Mouse (Mus musculus): ENCODE results near the gene Dcaf5. TPM values are rescaled to one million over a fixed set of nuclear protein-coding genes. Genes with fewer than 3 reads are reported as not detected.

Dcaf5 gene
- polyA plus RNA-seq, 1 experiment from 2014 or later = 5.1 TPM

- 44% methylated on average over 6 of the region's 6 CpGs for WGBS (ENCODE audit: insufficient replicate concordance)
- H3K9me3 ChIP-seq (replicated peaks) = no peaks in the 10 kb centered on the region
- no peak for ATAC-seq
Observed at GRCm38 (mm10) chr12:80298714-80299113, 137.7 kb downstream of the Dcaf5 start.

GRCm38 (mm10) chr12:80291895-80292435 lies 144.4 kb downstream of the Dcaf5 start:
- ATAC-seq = no peak
- 70% methylated on average over 3 of the region's 3 CpGs for WGBS (ENCODE audit: insufficient replicate concordance)
- H3K36me3 ChIP-seq = no peaks in the 10 kb centered on the region

More at GRCm38 (mm10) chr12:80298714-80299113, 137.7 kb downstream of the Dcaf5 start:
- Histone ChIP-seq H3K36me3 (no peaks in the 10 kb centered on the region), H3K4me3 (no peak overlapping the region), H3K9ac (no peak overlapping the region), H3K27me3 (replicated peaks) (no peaks in the 10 kb centered on the region), H3K27ac (no peak overlapping the region), H3K4me2 (no peak overlapping the region), H3K4me1 (no peaks in the 10 kb centered on the region)

GRCm38 (mm10) chr12:80290964-80291363 lies 145.4 kb downstream of the Dcaf5 start:
- H3K4me2 ChIP-seq = no peak overlapping the region
- no peak overlapping the region for H3K4me3 ChIP-seq
- 70% methylated on average over 8 of the region's 8 CpGs for WGBS (ENCODE audit: insufficient replicate concordance)
- 0 out of 2 replicates have a peak, but pooled peaks cover 4% of the 10 kb centered on the region for H3K27me3 ChIP-seq (replicated peaks)
- H3K4me1 ChIP-seq = no peaks in the 10 kb centered on the region
- no peaks in the 10 kb centered on the region for H3K36me3 ChIP-seq
- no peak for ATAC-seq
- H3K9ac ChIP-seq = no peak overlapping the region
- no peaks in the 10 kb centered on the region for H3K9me3 ChIP-seq (replicated peaks)
- H3K27ac ChIP-seq = no peak overlapping the region

More at GRCm38 (mm10) chr12:80291895-80292435, 144.4 kb downstream of the Dcaf5 start:
- Histone ChIP-seq H3K27ac (no peak overlapping the region), H3K27me3 (replicated peaks) (0 out of 2 replicates have a peak, but pooled peaks cover 4% of the 10 kb centered on the region), H3K4me1 (no peaks in the 10 kb centered on the region), H3K9me3 (replicated peaks) (no peaks in the 10 kb centered on the region), H3K4me2 (no peak overlapping the region), H3K4me3 (no peak overlapping the region), H3K9ac (no peak overlapping the region)

GRCm38 (mm10) chr12:80290483-80290882 lies 145.9 kb downstream of the Dcaf5 start:
- Histone ChIP-seq H3K9ac (no peak overlapping the region), H3K4me3 (no peak overlapping the region), H3K27ac (no peak overlapping the region), H3K4me1 (no peaks in the 10 kb centered on the region), H3K27me3 (replicated peaks) (0 out of 2 replicates have a peak, but pooled peaks cover 4% of the 10 kb centered on the region), H3K4me2 (no peak overlapping the region), H3K9me3 (replicated peaks) (no peaks in the 10 kb centered on the region), H3K36me3 (no peaks in the 10 kb centered on the region)
- 29% methylated on average over 4 of the region's 4 CpGs for WGBS (ENCODE audit: insufficient replicate concordance)
- ATAC-seq = no peak

- 0 out of 2 replicates have a peak, but pooled peaks cover 4% of the 10 kb centered on the region for H3K27me3 ChIP-seq (replicated peaks)
- no peak overlapping the region for H3K9ac ChIP-seq
- no peak overlapping the region for H3K4me3 ChIP-seq
- ATAC-seq = no peak
- H3K9me3 ChIP-seq (replicated peaks) = no peaks in the 10 kb centered on the region
- WGBS (ENCODE audit: insufficient replicate concordance) = 31% methylated on average over 3 of the region's 3 CpGs
- H3K4me1 ChIP-seq = no peaks in the 10 kb centered on the region
- H3K27ac ChIP-seq = no peak overlapping the region
- H3K4me2 ChIP-seq = no peak overlapping the region
- H3K36me3 ChIP-seq = no peaks in the 10 kb centered on the region
Observed at GRCm38 (mm10) chr12:80289722-80290121, 146.7 kb downstream of the Dcaf5 start.

- H3K9me3 ChIP-seq (replicated peaks) = no peaks in the 10 kb centered on the region
- no peak overlapping the region for H3K9ac ChIP-seq
- no peak for ATAC-seq
- peaks cover 8% of the 10 kb centered on the region for H3K4me1 ChIP-seq
- no peak overlapping the region for H3K27ac ChIP-seq
- H3K4me2 ChIP-seq = no peak overlapping the region
- H3K4me3 ChIP-seq = no peak overlapping the region
- WGBS (ENCODE audit: insufficient replicate concordance) = 39% methylated on average over 5 of the region's 5 CpGs
- no peaks in the 10 kb centered on the region for H3K36me3 ChIP-seq
- 0 out of 2 replicates have a peak, but pooled peaks cover 4% of the 10 kb centered on the region for H3K27me3 ChIP-seq (replicated peaks)
Observed at GRCm38 (mm10) chr12:80285890-80286289, 150.5 kb downstream of the Dcaf5 start.

Small RNA genes lying within 50 kb of the gene (microRNA-seq; reads per million reads assigned to microRNA genes)
- 35.8 reads per million, percentile 38 among the genes with 10 or more reads in this experiment for gene Mir1843a

Other genes with a start within 250 kb of the Dcaf5 start
- 15.6 and 15.9 TPM in 2 replicates for gene Actn1, start 176.2 kb downstream of the Dcaf5 start, polyA plus RNA-seq (2016; fragmentation: Nextera tagmentation; extraction: Ambion mirVana)
- gene Exd2, start 26.5 kb upstream of the Dcaf5 start, polyA plus RNA-seq (2016; fragmentation: Nextera tagmentation; extraction: Ambion mirVana) = 10.6 and 10.9 TPM in 2 replicates
- gene Galnt16, start 81.7 kb upstream of the Dcaf5 start, polyA plus RNA-seq (2016; fragmentation: Nextera tagmentation; extraction: Ambion mirVana) = 0.28 and 0.48 TPM in 2 replicates
- gene Slc39a9, start 207.3 kb upstream of the Dcaf5 start, polyA plus RNA-seq (2016; fragmentation: Nextera tagmentation; extraction: Ambion mirVana) = 15.3 and 15.7 TPM in 2 replicates
- gene Erh, start 207.7 kb upstream of the Dcaf5 start, polyA plus RNA-seq (2016; fragmentation: Nextera tagmentation; extraction: Ambion mirVana) = 188 and 195 TPM in 2 replicates